Mouse (Mus musculus): Measurements from ENCODE around the gene S100a14.

S100a14 gene

GRCm38 (mm10) chr3:90515789-90516188 is 10.9 kb upstream of the S100a14 start:
- in situ Hi-C loops (cut with MboI, MseI), result loop anchor here (5.0 kb wide), 1 partner anchor 97 kb away; the partner anchor contains the start of gene S100a6 (in 2 of the 2)

GRCm38 (mm10) chr3:90517711-90518110 is 8.9 kb upstream of the S100a14 start:
- in situ Hi-C loops (cut with MboI, MseI), result loop anchor here (5.0 kb wide), 1 partner anchor 95 kb away; the partner anchor contains the start of gene S100a6 (in 2 of the 2)

- in situ Hi-C loops (cut with MboI, MseI), result loop anchor here (5.0 kb wide), 2 partner anchors 42 to 47 kb away; no protein-coding TSS in a partner anchor
Observed at GRCm38 (mm10) chr3:90525421-90525820, 1.2 kb upstream of the S100a14 start.

GRCm38 (mm10) chr3:90526076-90526475 is 580 bp upstream of the S100a14 start:
- in situ Hi-C loops (cut with MboI, MseI), result loop anchor here (5.0 kb wide), 2 partner anchors 41 to 46 kb away; no protein-coding TSS in a partner anchor

GRCm38 (mm10) chr3:90527291-90527873 is 726 bp downstream of the S100a14 start:
- in situ Hi-C loops (cut with MboI, MseI), result loop anchor here (5.0 kb wide), 2 partner anchors 40 to 45 kb away; no protein-coding TSS in a partner anchor

- in situ Hi-C loops (cut with MboI, MseI), result no loop called here
Observed at GRCm38 (mm10) chr3:90531713-90532112, 5.1 kb downstream of the S100a14 start.

GRCm38 (mm10) chr3:90535446-90535845 is 8.8 kb downstream of the S100a14 start:
- in situ Hi-C loops (cut with MboI, MseI), result no loop called here

GRCm38 (mm10) chr3:90537141-90537904 is 10.7 kb downstream of the S100a14 start, which contains the start of gene S100a16:
S100a16 (plus strand) TSS chr3:90537254.
- in situ Hi-C loops (cut with MboI, MseI), result no loop called here

- in situ Hi-C loops (cut with MboI, MseI), result no loop called here
Observed at GRCm38 (mm10) chr3:90537905-90538296, 11.2 kb downstream of the S100a14 start.

GRCm38 (mm10) chr3:90540904-90541303 is 14.2 kb downstream of the S100a14 start:
- in situ Hi-C loops (cut with MboI, MseI), result no loop called here

GRCm38 (mm10) chr3:90549676-90550420 is 23.2 kb downstream of the S100a14 start:
- in situ Hi-C loops (cut with MboI, MseI), result no loop called here

GRCm38 (mm10) chr3:90550421-90550790 is 23.8 kb downstream of the S100a14 start:
- in situ Hi-C loops (cut with MboI, MseI), result no loop called here

- in situ Hi-C loops (cut with MboI, MseI), result no loop called here
Observed at GRCm38 (mm10) chr3:90552231-90552630, 25.6 kb downstream of the S100a14 start.

GRCm38 (mm10) chr3:90555954-90556353 is 29.3 kb downstream of the S100a14 start:
- in situ Hi-C loops (cut with MboI, MseI), result no loop called here

GRCm38 (mm10) chr3:90560008-90560628 is 33.5 kb downstream of the S100a14 start, which contains the start of gene S100a3:
S100a3 (plus strand) TSS chr3:90560578.
- in situ Hi-C loops (cut with MboI, MseI), result no loop called here

GRCm38 (mm10) chr3:90574691-90575090 is 48.0 kb downstream of the S100a14 start:
- in situ Hi-C loops (cut with MboI, MseI), result loop anchor here in 1 of 2 experiments (5.0 kb wide), 1 partner anchor 47 kb away; the partner anchor contains the start of gene S100a14

- in situ Hi-C loops (cut with MboI, MseI), result no loop called here
Observed at GRCm38 (mm10) chr3:90575320-90575719, 48.7 kb downstream of the S100a14 start.

GRCm38 (mm10) chr3:90576351-90577001 is 49.8 kb downstream of the S100a14 start:
- in situ Hi-C loops (cut with MboI, MseI), result no loop called here

Measured in T-helper 17 cell (primary cell).